Mouse (Mus musculus): Measurements from ENCODE around the gene Gpr161.

Gpr161 gene

GRCm38 (mm10) chr1:165295489-165295888 lies at the start of gene Gpr161:
Gpr161 (plus strand) TSS chr1:165295789.
- no peak for DNase-seq (ENCODE audit: low spot score)

GRCm38 (mm10) chr1:165246587-165246986 lies 49.0 kb upstream of the Gpr161 start:
- no peak for DNase-seq (ENCODE audit: low spot score)

- no peak for DNase-seq (ENCODE audit: low spot score)
Observed at GRCm38 (mm10) chr1:165247085-165247484, 48.5 kb upstream of the Gpr161 start.

- no peak for DNase-seq (ENCODE audit: low spot score)
Observed at GRCm38 (mm10) chr1:165247788-165248187, 47.8 kb upstream of the Gpr161 start.

- DNase-seq (ENCODE audit: low spot score): no peak
Observed at GRCm38 (mm10) chr1:165248842-165249241, 46.7 kb upstream of the Gpr161 start.

- DNase-seq (ENCODE audit: low spot score): no peak
Observed at GRCm38 (mm10) chr1:165250546-165250945, 45.0 kb upstream of the Gpr161 start.

- DNase-seq (ENCODE audit: low spot score): no peak
Observed at GRCm38 (mm10) chr1:165252027-165252671, 43.4 kb upstream of the Gpr161 start.

- DNase-seq (ENCODE audit: low spot score): no peak
Observed at GRCm38 (mm10) chr1:165274946-165275345, 20.6 kb upstream of the Gpr161 start.

GRCm38 (mm10) chr1:165280741-165281140 lies 14.8 kb upstream of the Gpr161 start:
- no peak for DNase-seq (ENCODE audit: low spot score)

- DNase-seq (ENCODE audit: low spot score): no peak
Observed at GRCm38 (mm10) chr1:165281351-165282221, 14.0 kb upstream of the Gpr161 start.

GRCm38 (mm10) chr1:165282222-165282966 lies 13.2 kb upstream of the Gpr161 start:
- DNase-seq (ENCODE audit: low spot score): no peak

- no peak for DNase-seq (ENCODE audit: low spot score)
Observed at GRCm38 (mm10) chr1:165282967-165283345, 12.6 kb upstream of the Gpr161 start.

GRCm38 (mm10) chr1:165284096-165284495 lies 11.5 kb upstream of the Gpr161 start:
- no peak for DNase-seq (ENCODE audit: low spot score)

GRCm38 (mm10) chr1:165288165-165288564 lies 7.4 kb upstream of the Gpr161 start:
- DNase-seq (ENCODE audit: low spot score): no peak

- no peak for DNase-seq (ENCODE audit: low spot score)
Observed at GRCm38 (mm10) chr1:165289831-165290230, 5.8 kb upstream of the Gpr161 start.

GRCm38 (mm10) chr1:165291606-165292005 lies 4.0 kb upstream of the Gpr161 start:
- no peak for DNase-seq (ENCODE audit: low spot score)

- no peak for DNase-seq (ENCODE audit: low spot score)
Observed at GRCm38 (mm10) chr1:165301108-165301507, 5.5 kb downstream of the Gpr161 start.

- DNase-seq (ENCODE audit: low spot score): no peak
Observed at GRCm38 (mm10) chr1:165301567-165301966, 6.0 kb downstream of the Gpr161 start.

- peak; percentile 22 for DNase-seq (ENCODE audit: low spot score)
Observed at GRCm38 (mm10) chr1:165302455-165303208, 7.0 kb downstream of the Gpr161 start.

- DNase-seq (ENCODE audit: low spot score): no peak
Observed at GRCm38 (mm10) chr1:165303209-165303608, 7.6 kb downstream of the Gpr161 start.

- DNase-seq (ENCODE audit: low spot score): no peak
Observed at GRCm38 (mm10) chr1:165304341-165304740, 8.8 kb downstream of the Gpr161 start.

- DNase-seq (ENCODE audit: low spot score): no peak
Observed at GRCm38 (mm10) chr1:165308180-165308579, 12.6 kb downstream of the Gpr161 start.
